Mouse (Mus musculus) embryo, embryonic 10.5 days (tissue): ENCODE measurements around the gene Naaladl1.

ENCODE experiments used
- DNase-seq: peaks from one replicate; pipeline ENCODE4 v3.0.0-alpha.2; 2015; ENCODE audit warnings: low spot score

Naaladl1 gene

DNA sequence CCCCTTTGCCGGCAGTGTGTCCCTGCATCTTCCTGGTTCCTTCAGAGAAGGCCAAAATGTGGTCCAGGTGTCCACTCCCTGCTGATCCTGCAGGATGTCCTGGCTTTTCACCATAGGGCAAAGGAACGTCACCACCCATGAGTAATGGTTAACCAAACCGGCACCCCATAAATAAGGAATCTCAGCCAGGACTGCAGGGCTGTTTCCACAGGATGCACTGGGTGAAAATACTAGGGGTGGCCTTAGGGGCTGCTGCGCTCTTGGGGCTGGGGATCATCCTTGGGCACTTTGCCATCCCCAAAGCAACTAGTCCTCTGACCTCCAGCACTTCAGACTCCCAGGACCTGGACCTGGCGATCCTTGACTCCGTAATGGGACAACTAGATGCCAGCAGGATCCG, at the start of gene Naaladl1:
Gene Naaladl1 (plus strand): TSS at position 197 of the 400 bp plus-strand sequence.
- no peak for DNase-seq

DNA sequence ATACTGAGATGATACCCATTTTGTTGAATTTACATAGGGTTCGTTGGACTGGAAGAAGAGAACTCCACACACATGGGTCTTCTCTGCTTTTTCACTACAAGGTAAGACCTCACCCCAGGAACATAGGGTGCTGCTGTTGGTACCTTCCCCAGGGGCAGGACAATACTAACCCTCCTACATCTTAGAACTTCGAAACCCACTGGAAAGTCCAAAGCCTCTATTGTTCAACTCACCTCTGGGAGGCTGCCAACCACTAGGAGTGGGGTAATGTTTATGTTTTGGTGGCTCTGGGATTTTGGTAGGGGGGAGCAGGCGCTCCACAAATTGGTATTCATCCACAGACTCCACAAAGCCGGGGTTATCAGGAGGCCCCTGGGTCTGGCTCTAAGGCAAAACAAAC, 48.9 kb upstream of the Naaladl1 start:
- DNase-seq: no peak

DNA sequence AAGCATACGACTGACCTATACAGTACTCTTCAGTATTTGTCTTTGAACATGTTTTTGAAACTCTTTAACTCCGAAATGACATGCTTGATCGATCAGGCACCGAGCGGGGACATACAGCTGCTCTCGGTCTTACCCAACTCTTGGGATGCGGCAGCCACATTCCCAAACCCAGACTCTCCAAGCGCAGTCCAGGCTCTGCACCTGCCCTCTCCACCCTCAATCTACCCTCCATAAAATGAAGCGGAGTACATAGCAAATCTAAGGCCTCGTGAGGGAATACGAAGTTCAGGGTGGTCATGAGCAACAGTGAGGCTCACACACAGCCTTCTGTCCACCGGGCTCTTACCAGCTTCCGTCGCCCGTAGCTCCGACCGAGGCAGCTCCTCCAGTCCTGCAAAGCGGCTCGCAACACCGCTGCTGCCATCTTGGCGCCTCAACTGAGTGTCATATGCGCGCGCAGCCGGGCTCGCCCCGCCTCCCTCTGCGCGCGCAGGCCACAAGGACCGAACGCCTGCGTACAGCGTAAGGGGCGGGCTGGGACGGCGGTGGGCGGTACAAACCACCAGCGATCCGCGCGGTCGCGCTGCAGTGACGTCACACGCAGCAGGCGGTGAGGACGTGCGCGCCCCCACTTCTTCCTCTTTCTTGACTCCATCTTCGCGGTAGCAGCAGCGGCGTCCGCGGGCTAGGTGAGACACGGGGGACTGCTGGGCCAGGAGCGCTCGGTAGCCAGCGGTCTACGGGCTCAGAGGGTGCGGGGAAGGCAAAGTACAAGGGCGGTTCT, 48.1 kb upstream of the Naaladl1 start, which contains the start of the genes Mrpl49 and Fau:
Gene Mrpl49 (minus strand): TSS at position 473 of the 784 bp plus-strand sequence.
Gene Fau (plus strand): TSS at position 532 of the 784 bp plus-strand sequence.
- peak; percentile 98 for DNase-seq

DNA sequence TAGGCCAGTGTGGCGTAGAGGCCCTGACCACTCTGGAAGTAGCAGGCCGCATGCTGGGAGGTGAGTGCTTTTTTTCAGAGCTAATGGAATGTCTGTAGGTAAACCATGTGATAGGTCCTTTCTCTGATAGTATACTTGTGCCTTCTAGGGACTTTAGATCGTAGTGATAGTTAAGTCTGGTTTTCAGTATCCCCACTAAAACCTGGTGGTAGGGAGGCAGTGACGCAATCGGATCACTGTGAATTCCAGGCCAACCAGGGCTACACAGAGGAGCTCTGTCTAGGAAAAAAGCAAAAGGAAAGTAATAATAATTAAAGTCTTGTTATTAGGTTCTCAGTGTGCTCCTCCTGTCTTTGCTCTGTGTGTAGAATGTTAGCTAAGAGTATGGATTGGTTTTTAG, 47.1 kb upstream of the Naaladl1 start:
- DNase-seq: no peak

DNA sequence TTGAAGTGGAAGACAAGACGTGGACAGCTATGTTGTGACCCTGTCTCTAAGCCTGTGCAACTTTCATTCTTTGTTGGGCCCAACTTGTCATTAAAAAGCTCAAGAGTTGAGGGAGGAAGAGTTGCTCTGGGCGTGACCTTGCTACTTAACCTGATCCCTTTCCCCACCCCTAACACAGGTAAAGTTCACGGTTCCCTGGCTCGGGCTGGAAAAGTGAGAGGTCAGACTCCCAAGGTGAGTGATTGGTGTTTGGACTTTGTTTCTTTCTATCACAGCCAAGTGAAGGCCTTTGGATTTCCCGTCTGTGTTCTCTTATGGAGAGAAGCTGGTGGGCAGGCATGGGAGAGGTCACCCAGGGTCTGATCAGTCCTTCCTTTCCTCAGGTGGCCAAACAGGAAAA, 46.6 kb upstream of the Naaladl1 start:
- DNase-seq: no peak

DNA sequence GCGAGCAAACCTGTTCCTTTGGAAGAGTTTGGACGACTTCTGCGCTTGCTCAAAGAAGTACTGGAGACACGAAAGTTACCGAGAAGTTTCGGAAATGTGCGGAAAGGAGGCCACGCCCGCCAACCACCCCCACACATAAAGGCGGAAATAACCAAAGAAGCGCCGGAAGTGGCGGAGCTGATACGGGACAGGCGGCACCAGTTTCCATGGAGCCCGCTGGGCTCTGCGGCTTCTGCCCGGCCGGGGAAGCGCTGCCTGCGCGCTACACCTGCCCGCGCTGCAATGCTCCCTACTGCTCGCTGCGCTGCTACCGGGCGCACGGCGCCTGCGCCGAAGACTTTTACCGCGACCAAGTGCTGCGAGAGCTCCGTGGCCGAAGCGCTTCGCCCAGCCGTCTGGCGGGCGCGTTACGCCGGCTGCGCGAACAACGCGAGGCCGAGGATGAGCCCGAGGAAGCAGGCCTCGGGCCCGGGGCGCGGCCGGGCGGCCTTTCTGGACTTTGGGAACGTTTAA, 44.5 kb upstream of the Naaladl1 start, which contains the start of gene Znhit2:
Gene Znhit2 (plus strand): TSS at position 172 of the 513 bp plus-strand sequence.
- DNase-seq: peak; percentile 97

DNA sequence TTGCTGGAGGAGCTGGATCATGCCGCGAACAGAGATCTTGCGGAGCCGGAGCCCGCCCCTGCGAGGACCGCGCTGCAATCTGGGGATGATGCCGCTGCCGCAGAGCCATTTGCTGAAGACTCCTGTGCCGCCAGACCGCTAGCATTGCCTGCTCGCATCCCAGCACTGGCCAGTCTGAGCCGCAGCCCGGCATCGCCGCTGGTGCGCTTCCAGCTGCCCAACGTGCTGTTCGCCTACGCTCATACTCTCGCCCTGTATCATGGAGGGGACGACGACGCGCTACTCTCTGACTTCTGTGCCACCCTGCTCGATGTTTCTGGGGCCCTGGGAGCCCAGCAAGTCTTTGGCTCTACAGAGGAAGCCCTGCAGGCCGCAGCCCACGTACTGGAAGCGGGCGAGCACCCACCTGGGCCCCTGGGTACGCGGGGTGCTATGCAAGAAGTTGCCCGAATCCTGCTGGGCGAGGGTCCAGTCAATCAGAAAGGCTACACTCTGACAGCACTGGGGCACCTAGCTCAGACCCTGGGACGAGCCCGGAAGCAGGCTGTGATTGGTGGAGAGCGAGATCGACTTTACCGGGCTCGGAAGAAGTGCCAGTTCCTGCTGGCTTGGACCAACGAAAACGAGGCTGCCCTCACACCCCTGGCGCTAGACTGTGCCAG, 43.8 kb upstream of the Naaladl1 start:
- peak; percentile 44 for DNase-seq

DNA sequence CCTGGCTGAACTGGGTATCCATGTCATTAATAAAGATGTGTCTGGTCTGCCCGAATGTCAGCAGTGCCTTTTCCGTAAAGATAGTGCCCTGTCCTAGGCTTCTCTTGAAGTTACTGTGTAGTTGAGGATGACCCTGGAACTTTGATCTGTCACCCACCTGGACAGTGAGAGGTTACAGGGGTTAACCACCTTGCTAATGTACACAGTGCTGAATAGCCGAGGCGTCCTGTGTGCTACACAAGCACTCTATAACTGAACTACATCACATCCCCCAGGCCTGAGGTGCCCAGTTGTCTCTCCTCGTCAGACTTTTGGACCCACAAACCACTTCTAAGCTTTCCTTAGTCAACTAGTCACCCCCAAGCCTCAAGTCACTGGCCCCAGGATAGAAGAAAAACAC, 43.2 kb upstream of the Naaladl1 start:
- no peak for DNase-seq

DNA sequence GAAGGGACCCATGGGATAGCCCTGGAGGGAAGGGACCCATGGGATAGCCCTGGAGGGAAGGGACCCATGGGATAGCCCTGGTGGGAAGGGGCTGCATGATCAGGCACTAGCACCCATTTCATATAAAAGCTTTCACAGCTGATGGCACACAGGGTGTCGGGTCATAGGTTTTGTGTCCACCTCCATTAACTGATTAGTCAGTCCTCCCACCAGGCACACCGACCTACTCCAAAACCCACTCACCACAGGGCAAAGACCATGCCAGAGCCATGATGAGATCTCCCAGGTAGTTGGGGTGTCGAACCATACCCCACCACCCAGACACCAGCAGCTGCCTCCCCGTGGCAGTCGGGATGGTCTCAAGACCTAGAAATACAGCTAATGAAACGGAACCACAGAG, 42.5 kb upstream of the Naaladl1 start:
- no peak for DNase-seq

DNA sequence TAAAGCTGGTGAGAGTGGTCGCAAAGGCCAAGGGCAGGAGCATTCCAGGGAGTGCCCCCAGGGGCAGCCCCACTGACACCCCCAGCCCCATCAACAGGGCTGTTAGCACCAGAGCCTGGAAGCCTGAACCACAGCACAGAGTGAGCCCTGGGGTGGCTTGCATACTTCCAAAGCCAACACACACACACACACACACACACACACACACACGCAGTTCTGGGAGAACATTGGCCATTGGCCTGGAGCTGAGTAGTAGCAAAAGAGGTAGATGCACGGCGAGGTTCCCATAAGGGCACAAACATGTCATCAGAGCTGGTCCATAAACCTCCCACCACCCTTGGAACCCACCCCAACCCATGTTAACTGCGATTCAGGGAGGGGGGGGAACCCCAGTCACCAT, 39.0 kb upstream of the Naaladl1 start:
- DNase-seq: no peak

DNA sequence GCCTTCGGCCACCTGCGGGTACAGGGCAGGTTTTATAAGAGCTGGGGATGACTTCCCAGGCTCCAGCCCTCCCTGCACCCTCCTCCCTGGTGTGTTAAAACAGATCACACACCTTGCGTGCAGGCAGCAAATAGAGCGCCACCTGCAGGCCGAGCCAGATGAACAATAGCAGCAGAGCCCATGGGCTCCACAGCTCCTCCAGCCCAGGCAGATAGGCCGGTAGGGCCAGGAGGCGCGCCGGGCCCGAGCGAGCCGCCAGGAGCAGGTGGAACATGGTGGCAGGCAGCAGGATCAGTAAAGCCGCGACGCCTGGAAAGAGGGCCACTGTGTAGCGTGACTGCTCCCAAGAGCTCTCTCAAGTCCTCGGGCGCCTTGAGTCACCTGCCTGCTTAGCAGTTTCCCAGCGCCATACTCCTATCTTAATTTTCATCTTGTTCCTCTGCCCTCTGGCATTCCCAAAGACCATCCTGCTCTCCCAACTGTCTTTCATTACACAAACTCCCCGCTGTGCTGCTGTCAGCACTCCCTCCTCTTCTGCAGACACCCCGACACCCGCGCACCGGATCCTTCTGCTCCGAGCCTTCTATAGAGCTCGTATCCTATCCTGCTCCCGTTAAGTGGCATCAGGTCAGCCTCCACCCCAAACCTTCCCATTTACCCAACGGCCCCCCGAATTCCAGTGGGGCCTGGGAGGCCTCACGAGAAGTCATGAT, 38.4 kb upstream of the Naaladl1 start:
- peak; percentile 90 for DNase-seq

DNA sequence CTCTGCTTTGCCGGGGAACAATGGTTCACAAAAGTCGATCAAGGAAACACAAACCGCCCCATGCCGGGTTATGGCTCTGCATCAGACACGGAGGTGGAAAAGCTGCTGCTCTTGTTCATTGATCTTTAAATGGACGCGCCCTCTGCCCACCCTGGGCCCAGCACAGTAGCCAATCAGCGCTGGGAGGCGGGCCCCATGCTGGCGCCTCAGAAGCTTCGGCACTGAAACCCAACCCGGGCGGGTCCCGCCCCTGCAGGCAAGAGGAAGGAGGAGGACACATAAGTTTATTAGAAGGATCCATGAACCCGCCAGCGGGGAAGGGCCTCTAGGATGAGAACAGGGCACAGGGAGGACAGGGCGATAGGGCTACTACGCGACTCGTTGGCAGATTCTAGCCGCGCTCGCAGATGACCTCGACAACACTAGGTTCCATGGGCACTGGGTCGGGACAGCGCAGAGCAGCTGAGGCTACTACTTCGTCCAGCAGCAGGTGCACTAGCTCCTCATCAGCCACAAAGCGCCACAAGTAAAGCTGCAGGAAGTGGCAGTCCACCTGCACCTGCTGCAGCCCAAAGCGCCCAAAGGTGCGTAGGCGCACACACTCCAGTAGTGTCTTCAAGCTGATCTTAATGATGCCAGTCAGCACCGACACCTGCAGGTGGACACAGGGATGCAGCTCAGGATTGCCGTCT, 37.7 kb upstream of the Naaladl1 start, which contains the start of gene Tm7sf2:
Gene Tm7sf2 (minus strand): TSS at position 650 of the 692 bp plus-strand sequence.
- peak; percentile 95 for DNase-seq

DNA sequence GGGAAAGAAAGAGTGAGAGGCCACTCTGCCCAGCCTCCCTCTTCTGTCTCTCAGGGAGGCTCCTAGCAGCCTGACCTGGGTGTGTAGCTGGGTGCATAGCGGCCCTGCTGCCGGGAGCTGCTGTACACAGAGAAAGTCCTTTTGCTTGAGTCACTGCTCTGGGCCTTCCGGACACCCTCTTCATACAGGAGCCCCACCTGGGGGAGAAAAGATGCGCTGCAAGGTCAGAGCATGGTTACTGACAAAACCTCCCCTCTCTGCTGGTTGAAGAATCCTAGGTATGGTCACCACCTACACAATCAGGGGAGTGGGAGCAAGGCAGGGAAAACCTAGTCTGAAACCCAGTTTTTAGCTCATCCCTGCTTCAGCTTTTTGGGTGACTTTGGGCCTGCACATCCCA, 36.6 kb upstream of the Naaladl1 start:
- no peak for DNase-seq

DNA sequence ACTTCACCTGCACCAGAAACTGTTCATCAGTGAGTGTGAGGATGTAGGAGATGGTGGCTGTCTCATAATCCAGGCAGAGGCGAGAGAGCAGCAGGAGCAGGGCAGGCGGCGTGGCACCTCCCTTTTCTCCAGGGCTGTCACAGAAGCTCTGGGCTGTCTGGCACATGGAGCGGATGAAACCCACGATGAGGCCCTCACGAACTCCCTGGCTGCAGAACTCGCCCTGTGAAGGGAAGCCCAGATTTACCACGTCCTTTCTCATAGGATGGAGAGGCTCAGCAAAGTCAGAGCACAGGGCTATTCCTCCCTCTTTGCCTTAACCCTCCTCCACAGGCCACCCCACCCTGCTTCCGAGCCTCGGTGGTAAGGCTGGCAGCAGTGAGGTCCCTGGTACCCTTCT, 35.7 kb upstream of the Naaladl1 start:
- DNase-seq: no peak

DNA sequence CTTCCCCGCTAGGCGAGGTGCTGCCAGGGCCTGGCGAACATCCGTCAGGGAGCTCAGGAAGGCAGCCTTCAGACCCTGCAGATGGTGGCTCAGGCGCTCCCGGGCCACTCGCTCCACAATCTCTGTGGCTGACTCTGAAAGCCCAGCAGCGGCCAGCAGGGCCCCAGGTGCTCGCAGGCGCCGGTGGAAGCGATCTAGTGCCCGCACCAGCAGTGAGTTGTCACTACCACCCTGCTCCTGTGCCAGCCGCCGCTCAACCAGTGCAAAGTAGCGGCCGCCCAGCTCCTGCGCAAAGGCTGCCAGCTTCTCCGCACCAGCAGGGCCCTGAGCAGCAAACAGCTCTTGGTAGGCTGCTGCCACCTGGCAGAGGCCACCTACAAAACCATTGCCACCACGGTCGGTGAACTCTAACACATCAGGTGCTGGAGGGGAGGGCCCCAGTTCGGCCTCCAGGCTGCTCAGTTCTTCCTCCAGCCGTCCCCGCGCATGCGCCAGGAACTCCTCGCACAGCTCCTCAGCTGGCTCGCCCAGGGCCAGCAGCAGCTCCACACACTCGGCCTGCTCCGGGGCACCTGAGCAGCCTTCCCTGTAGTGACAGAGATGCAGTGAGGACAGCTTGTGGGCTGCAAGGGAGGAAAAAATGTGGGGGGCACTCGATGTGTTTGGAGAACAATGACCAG, 34.9 kb upstream of the Naaladl1 start:
- no peak for DNase-seq

DNA sequence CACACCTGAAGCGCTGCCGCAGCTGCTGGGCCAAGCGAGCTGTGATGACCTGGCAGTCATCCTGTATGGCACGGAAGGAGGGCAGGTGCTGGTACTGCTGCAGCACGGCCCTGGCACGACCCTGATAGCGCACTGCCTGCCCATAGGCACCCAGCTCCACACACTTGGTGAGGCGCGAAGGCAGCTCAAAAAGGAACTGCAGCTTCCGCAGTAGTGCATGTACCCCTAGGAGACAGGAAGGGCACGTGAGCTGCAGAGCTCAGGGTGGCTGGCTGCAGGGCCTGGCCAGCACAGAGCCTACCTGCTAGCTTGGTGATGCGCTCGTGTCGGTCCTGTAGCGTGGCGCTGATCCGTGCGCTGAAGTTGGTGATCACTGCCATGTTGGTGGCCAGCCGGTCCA, 34.3 kb upstream of the Naaladl1 start:
- no peak for DNase-seq

DNA sequence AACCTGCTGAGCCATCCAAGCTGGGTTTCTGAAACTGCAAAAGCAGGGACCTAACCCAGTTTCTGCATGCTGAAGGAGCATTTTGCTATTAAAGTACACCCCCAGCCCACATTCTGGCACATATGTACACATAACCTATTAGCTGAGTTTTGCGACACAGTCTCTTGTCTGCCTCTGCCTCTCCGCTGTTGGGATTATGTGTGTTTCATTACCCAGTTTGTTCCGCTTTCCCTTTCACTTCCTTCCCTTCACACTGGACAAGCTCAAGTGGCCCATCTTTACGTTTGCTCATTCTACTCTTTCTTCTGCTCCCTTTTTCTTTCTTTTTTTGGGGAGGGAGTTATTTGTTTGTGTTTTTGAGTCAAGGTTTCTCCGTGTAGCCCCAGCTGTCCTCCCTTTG, 31.7 kb upstream of the Naaladl1 start:
- no peak for DNase-seq

DNA sequence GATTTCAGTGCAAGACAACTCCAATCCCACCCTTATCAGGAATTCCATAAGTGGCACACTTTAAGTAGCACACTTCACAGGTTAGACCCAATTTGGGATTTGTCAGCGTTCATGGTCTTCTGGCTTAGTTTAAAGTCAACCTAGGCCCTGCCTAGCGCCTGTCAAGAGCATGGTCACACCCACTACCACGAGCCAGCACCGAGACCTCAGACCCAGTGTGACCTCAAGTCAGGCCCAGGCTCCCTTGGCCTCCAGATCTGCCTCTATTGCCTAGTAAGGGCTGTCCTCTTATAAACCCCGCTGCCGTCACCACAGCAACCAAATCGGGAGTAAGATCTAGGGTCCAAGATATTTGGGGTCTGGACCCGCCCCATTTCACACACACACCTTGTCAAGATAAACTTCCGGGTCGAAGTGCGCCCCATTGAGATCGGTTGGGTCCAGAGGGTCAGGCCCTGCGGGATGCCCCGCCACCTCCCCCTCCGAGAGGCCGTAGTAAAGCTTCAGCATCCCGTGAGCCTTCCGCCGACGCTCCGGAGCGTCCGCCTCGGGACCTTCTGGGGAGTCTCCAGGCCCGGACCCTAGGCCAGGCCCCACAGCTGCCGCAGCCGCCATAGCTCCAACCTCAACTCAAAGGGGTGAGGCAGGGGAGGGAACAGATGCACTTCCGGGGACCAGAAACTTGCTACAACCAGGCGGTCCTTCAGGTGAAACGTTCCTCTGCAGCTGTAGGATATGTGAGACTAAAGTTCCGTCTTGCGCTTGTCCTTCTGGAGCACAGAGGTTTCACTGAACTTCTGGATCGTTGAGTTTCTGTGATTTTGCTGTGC, 28.8 kb upstream of the Naaladl1 start, which contains the start of gene Vps51:
Gene Vps51 (minus strand): TSS at position 668 of the 830 bp plus-strand sequence.
- peak; percentile 97 for DNase-seq

DNA sequence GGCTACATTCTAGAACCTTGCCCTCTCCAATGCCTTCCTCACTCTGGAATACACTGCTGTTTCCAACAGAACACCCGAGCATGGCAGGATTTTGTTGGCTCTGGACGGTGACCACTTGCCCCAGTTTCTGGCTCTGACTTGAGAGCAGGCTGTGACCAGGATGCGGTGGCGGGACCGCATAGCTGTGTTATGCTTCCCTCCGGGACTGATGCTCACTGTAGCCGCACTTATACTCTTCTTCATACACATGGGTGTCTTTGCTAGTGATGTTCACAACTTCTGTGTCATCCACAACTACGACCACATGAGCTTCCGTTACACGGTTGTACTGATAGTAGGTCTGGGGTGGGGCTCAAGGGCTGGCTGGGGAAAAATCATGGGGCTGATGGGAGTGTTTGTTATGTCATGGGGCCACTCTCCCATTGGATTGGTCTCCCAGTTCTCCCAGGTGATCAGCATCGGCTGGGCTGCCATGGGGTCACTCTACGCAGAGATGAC, 25.6 kb upstream of the Naaladl1 start, which contains the start of gene Tmem262:
Gene Tmem262 (plus strand): TSS at position 51 of the 498 bp plus-strand sequence.
- DNase-seq: no peak

DNA sequence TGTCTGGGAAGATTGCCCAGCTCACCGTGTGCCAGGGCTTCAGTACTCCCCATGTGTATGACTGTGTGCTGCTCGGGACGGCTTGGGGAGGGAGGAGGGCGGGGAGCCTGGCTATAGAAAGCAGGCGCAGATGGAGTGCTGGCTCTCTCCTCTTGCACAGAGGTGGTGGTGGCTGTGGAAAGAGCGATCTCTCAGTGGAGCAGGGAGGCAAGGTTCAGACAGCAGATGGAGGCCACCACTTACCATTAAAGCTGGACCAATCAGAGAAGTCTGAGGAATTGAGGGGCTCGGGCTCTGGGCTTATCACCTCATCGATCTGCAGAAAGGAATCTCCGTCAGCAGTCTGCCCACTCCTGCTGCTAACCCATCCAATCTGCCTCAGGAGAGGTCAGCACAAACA, 23.4 kb upstream of the Naaladl1 start, which contains the start of gene Gm28374:
Gene Gm28374 (minus strand): TSS at position 101 of the 400 bp plus-strand sequence.
- no peak for DNase-seq
